Mouse (Mus musculus) bone marrow macrophage, adult 2 months (primary cell): ENCODE results near the gene Plch2. TPM values are rescaled to one million over a fixed set of nuclear protein-coding genes. Genes with fewer than 3 reads are reported as not detected.
A peak's percentile ranks its signal among the peaks of the same experiment; 100 is the strongest.

ENCODE experiments used
- H3K27ac ChIP-seq: 2 replicates; pipeline ENCODE4 v1.5.1; 2012; ENCODE audit warnings: low read depth, low read length; ENCODE audit not compliant: insufficient read depth
- H3K4me1 ChIP-seq: 2 replicates; pipeline ENCODE4 v1.6.1; 2012; ENCODE audit warnings: low read length; ENCODE audit not compliant: control insufficient read depth, insufficient read depth
- H3K4me3 ChIP-seq: 2 replicates; pipeline ENCODE4 v1.5.1; 2012; ENCODE audit warnings: mild to moderate bottlenecking, low read length, moderate library complexity; ENCODE audit not compliant: insufficient read depth
- CTCF ChIP-seq: IDR thresholded peaks from 2 replicates; pipeline ENCODE4 v1.5.1; 2012; ENCODE audit warnings: low read depth, mild to moderate bottlenecking, low read length, moderate library complexity
- POLR2A ChIP-seq: IDR thresholded peaks from 2 replicates; pipeline ENCODE4 v1.6.1; 2012; ENCODE audit warnings: mild to moderate bottlenecking, low read depth, low read length, borderline replicate concordance
- polyA plus RNA-seq: library from polyadenylated mRNA; stranded (reverse); fragments of >200 nt; gene quantifications from 2 replicates; pipeline ENCODE4 v1.2.4, GENCODE M21; 2012; ENCODE audit not compliant: missing spikeins, insufficient read depth, insufficient read length

Gene Plch2
- polyA plus RNA-seq, 1 experiment = not detected

GRCm38 (mm10) chr4:155075813-155076212 lies 19.2 kb upstream of the Plch2 start:
- no peak overlapping the region for H3K27ac ChIP-seq
- H3K4me3 ChIP-seq = no peak overlapping the region
- no peak for TF ChIP-seq CTCF
- TF ChIP-seq POLR2A = no peak
- no peaks in the 10 kb centered on the region for H3K4me1 ChIP-seq

- Histone ChIP-seq H3K4me3 (no peak overlapping the region), H3K27ac (no peak overlapping the region), H3K4me1 (no peaks in the 10 kb centered on the region)
- TF ChIP-seq POLR2A (no peak), CTCF (no peak)
Measured at GRCm38 (mm10) chr4:155075137-155075536, 18.6 kb upstream of the Plch2 start.

- Histone ChIP-seq H3K4me1 (peaks cover 4% of the 10 kb centered on the region; the same call in 1 of the 2 replicates), H3K27ac (no peak overlapping the region), H3K4me3 (no peak overlapping the region)
- TF ChIP-seq POLR2A (no peak), CTCF (no peak)
Measured at GRCm38 (mm10) chr4:155074418-155074817, 17.8 kb upstream of the Plch2 start.

- H3K4me3 ChIP-seq = no peak overlapping the region
- peaks cover 14% of the 10 kb centered on the region for H3K4me1 ChIP-seq
- no peak overlapping the region for H3K27ac ChIP-seq
- TF ChIP-seq CTCF (no peak), POLR2A (no peak)
Measured at GRCm38 (mm10) chr4:155070921-155071320, 14.3 kb upstream of the Plch2 start.

DNA sequence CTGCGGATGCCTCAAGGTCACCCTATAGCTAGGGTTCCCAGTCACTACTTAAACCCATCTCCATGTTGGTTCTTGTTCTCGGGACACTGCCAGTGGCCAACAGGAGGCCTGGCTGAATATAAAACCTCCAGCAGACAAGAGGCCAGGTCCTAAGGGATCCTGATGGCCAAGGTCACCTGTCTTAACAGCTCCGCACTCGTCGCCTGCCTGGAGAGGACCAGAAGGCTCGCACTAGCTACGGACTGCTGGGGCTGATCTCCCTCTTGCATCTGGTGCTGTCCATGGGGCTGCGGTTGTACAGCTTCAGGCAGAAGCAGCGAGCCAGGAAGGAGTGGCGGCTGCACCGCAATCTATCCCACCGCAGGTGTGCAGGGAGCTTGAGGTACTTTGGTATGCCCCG lies 13.6 kb upstream of the Plch2 start:
- Histone ChIP-seq H3K4me3 (no peak overlapping the region), H3K4me1 (peaks cover 16% of the 10 kb centered on the region), H3K27ac (no peak overlapping the region)
- TF ChIP-seq POLR2A (no peak), CTCF (no peak)

GRCm38 (mm10) chr4:155069191-155069590 lies 12.6 kb upstream of the Plch2 start:
- Histone ChIP-seq H3K4me1 (peaks cover 16% of the 10 kb centered on the region), H3K27ac (no peak overlapping the region), H3K4me3 (peak overlapping the region; percentile 93; the same call in 1 of the 2 replicates)
- TF ChIP-seq CTCF (no peak), POLR2A (no peak)

- Histone ChIP-seq H3K27ac (peak overlapping the region; percentile 66), H3K4me3 (peak overlapping the region; percentile 93), H3K4me1 (peaks cover 16% of the 10 kb centered on the region)
- TF ChIP-seq CTCF (no peak), POLR2A (no peak)
Measured at GRCm38 (mm10) chr4:155068357-155068972, 11.9 kb upstream of the Plch2 start.

GRCm38 (mm10) chr4:155066834-155067522 lies 10.4 kb upstream of the Plch2 start, which contains the start of gene Pex10:
Gene Pex10 (plus strand): TSS chr4:155067016.
- TF ChIP-seq CTCF = no peak
- no peak for TF ChIP-seq POLR2A
- Histone ChIP-seq H3K4me1 (peaks cover 16% of the 10 kb centered on the region), H3K4me3 (peak within 1 kb of the TSS; percentile 93), H3K27ac (peak within 1 kb of the TSS; percentile 66)

DNA sequence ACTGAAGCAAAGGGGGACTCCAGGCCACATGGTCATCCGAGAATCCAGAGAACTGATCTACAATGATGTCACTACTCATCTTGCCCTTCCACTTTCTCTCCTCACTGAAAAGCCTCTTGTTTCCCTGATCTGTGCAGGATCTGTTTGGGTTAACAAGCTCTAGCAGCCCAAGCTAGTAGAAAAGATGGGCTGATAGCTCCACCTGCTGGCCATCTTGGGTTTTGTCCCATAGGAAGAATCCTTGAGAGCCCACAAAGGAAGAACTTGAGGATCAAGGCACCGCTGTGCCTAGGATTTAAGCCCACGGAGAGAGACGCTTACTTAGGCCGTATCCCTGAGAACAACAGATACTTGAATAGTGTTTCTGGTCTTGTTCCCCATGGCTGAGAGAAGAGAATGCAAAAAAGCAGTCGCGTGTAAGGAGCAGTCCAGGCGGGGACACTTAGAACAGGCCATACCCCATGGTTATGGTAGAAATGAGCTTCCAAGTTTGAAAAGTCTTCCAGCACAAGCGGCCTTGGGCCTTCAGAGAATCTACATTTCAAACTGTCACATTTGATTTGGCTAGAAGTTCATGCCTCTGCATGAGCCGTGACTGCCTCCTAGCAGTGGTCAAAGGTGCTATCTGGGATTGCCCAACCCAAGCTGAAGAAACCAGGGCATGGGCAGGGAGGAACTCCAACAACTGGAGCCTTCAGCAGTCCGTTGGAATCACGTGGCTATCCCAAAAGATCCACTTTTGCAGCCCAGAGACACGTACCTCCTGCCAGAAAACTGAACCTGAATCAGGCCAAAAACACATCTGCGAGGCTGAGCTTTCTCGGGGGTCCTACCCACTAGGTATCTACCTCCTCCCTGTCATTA lies 9.6 kb upstream of the Plch2 start:
- Histone ChIP-seq H3K4me3 (peak overlapping the region; percentile 56), H3K27ac (peak overlapping the region; percentile 20; the same call in 1 of the 2 replicates), H3K4me1 (peaks cover 16% of the 10 kb centered on the region)
- TF ChIP-seq POLR2A (no peak), CTCF (0 out of 2 replicates have a peak, but pooled peaks have one; percentile 41)

DNA sequence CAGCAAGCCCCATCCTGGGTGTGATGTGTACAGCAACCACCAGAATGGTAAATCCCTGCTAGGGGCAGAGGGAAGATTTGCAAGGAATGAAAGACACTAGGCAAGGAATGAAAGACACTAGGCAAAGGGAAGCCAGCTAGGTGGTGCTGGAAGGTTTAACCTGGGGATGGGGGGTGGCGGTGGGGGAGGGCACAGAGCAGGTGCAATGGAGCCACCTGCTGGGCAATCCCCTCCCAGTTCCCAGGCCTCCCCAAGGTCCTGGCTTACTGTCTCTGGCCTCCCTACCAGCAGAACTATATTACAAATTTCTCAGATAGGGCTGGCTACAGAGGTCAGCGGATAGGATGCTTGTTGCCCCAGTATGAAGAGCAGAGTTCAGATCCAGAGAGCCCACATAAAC lies 7.9 kb upstream of the Plch2 start:
- Histone ChIP-seq H3K4me3 (no peak overlapping the region), H3K4me1 (peaks cover 13% of the 10 kb centered on the region), H3K27ac (no peak overlapping the region)
- TF ChIP-seq POLR2A (no peak), CTCF (no peak)
